Mouse (Mus musculus): ENCODE measurements around the gene Fcnb.

Fcnb gene

GRCm38 (mm10) chr2:28031860-28032259, 52.8 kb downstream of the Fcnb start:
- DNase-seq (ENCODE audit: low spot score) = peak; percentile 8

All from c-Kit-positive CD71-positive TER-119-positive erythroid progenitor cells, embryonic 14.5 days (primary cell).